Mouse (Mus musculus) heart, adult 9 months (tissue): ENCODE results near the gene Sema6d.

Source experiments
- DNase-seq, 2 experiments: peaks; one replicate each; pipeline ENCODE4 v3.0.0; 2022; ENCODE audit warnings: low spot score in 2 of 2

The Sema6d gene

DNA sequence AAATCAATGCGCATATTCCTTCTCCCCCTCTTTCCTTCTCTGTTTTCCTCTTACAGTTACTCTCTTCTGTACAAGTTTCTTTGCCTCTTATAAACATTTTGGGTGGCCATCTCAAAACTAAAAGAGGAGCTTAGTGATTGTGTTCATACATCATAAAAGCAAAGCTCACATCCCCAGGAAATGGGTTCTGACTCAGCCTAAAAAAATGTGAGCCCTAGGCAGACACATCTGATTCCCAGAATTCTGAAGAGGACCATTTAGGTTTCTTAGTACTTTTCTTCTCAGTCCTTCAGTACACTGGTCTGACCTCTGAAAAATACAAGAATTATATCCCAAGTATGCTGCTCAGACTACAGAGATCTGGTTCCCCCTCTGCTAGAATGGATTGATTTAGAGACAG is 78.6 kb downstream of the Sema6d start:
- no peak for DNase-seq

DNA sequence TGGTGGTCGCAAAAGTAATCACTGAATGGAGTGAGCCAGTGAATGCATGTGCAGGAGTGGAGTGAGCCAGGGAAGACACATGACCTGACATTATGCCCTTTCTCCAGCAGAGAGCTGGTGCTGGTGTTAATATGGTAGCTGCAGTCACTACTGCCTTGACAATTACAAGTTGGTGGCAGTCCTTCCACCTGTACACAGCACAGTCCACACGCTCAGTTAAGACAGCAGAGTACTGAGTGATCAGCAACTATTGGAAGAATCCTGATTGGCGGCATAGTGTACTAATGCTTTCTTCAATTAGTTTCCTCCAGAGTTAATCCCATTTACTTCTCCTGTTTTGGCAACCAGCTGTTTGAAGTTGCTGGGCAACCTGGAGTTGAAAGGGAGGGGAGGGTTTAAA is 81.9 kb downstream of the Sema6d start:
- DNase-seq = no peak

DNA sequence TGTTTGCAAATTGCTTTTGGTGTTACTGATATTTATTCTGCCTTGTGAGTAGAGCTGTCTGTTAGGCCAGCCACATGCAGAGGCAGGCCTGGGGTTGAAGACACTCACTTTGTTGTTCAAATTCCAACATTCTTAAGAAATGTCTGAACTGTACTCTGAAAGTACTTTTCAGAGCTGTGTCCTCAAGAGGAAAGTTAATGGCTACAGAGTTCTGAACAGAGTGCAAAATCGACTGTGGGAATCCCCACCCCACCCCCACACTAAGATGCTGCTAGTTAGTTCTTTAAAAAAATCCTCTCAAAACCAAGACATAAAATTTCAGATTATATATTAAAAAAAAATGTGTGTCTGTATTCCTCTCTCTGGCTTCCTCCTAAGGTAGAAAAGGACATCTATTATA is 86.5 kb downstream of the Sema6d start:
- no peak for DNase-seq

DNA sequence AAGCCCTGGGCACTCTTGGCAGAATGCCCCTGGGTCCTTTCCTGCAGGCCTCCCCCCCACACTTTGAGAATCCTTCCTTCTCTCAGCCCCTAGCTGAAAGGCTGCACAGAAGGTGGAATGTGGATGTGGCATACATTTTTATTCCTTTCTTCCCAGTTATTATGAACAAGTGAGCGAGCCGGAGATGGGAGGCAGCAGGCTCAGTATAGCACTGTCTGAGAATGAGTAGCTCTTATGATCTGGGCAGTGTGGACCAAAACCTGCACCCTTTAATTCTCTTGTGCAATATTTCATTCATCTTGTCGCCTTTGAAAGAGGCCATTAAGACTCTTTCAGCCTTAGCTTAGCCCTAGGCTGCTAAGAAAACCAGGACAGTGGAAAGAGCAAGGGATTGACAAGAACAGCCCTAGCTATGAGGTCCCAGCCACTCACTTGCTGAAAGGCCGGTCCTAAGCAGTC is 87.0 kb downstream of the Sema6d start:
- DNase-seq = no peak

DNA sequence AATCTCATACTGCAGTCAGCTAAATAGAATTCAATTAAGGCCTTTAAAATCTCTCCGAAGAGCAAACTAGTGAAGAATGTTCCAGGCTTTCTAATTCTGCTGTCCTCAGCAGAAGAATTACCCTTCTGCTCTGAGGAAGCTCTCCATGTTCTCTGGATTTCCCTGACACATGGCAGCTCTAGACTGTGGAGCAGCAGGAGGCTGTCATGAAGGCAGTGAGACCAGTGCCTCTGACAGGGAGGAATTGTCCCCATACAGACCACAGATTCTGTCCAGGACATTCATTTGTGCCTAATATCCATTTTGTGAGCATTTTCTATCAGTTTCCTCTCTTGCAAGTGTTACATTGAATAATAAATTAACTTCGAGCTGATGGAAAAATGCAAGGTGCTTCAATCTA is 99.5 kb downstream of the Sema6d start:
- no peak for DNase-seq

DNA sequence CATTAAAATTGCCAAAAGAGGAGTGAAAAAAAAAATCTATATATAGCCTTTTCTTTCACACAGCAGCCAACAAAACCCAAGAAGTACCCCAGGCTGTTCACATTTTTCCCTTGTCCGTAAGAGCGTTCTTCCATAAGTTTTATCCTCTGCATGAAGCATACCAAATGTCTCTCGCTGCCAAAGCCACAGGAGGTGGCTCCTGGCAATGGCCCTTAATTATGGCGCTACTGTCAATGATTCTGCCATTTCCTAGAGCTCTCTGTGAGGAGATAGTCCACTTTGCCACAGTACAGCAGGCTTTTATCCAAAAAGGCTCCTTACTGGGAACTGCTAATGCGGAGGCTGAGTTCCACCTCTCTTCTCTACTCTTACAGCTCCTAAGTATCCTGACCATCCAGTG is 104.3 kb downstream of the Sema6d start:
- DNase-seq = no peak

DNA sequence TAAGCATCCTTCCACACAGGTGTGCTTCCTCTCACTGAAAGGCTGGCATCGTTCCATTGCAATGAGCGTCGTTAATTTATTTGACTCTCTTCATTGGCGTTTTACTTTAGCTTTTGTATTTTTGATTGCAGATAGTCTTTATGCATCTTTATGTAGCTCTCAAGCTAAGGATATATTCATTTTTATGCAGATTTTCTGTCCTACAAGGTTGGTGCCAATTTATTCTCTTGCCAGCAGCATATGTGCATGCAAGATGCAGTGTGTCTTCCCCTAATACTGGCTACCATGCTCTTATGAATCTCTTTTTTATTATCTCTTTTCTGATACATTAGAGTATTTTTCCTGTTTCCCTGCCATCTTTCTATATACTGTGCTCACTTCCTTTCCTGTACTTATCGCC is 111.7 kb downstream of the Sema6d start:
- DNase-seq = no peak

DNA sequence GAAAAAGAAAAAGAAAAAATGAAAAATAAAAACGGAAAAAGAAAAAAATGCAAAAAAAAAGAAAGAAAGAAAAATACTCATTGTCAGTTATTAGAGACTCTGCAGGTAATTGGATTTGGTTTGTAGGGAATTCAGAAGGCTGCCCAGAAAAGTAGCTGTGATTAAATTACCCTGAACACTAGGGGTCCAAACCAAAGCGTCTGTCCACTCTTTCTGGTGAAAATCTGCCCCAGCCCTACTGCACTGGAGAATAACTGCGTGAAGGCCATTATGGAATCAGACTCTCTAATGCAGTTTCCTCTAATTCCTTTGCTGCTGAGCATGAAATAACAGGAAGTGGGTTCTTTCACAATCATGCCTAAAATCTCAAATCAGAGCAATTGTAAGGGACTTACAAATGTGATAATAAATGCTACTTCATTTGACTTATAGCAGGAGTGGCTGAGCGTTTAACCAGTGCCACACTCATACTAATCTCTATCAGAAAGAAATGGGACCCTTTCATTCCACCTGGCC is 112.8 kb downstream of the Sema6d start:
- no peak for DNase-seq

DNA sequence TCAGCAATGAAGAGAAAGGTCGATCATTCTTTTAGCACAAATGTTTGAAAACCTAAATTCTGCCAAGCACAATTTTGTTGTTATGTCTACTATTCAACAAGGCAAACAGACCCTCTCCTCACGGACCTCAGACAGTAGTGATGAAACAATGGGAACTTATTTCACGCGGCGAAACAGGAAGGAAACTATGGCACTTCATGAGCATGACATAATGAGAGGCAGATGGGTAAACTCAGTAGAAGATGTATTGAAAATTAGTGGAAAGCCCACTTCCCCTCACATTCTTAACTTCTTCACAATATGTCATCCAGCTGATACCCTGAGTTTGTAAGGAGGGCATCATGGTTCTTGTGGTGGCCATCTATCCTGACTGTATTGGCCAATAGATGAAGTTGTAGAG is 116.0 kb downstream of the Sema6d start:
- DNase-seq = no peak

DNA sequence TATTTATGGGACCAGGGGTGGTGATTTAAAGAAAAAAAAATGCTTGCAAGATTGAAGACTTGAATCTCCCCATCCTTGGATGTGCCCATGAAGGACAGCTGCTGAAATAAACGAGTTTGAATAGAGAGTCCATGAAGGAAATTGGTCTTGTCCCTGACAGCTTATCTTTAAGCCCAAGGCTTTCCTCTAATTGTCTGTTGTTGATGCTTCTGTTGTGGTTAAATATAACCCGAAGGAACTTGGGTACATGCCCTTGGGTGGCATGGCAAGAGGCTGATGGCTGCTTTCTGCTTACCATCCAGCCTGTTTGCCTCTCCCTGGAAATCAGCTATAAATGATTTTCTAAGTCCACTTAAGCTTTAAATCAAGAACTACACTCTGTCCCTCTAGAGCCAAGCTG is 118.5 kb downstream of the Sema6d start:
- DNase-seq = no peak

DNA sequence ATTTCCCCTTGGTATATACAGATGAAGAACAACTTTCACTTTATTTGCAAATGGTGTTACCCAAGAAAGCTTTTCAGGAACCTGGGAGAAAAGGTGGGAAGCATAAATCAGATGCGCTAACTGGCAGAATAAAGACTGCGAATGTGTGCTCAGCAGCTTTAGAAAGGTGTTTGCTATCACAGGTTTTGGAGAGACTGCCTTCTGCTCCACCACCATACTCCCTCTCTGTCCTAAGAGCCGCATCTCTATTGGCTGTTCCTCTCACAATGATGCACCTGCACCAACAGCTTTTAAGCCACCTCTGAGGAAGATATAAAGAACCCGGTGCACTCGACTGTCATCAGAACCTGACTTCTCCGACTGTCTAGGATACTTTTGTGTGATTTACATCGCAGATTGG is 133.8 kb downstream of the Sema6d start:
- DNase-seq = no peak

DNA sequence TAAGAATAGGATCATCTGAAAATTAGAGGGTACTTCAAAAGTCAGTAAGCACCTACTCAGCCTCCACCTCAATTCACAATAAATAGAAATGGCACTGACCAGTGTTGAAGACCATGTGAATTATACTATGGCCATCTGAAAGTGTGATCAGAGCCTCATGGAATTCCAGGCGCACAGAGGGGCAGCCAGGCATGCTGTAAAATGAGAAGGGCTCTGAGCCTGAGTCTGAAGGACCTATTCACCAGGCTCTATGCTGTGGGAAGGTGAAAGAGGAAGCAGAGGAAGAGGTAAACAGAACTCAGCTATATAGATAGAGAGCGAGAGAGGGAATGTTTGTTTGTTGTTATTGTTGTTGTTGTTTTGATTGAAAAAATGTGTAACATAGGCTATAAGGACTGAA is 134.6 kb downstream of the Sema6d start:
- DNase-seq = no peak

DNA sequence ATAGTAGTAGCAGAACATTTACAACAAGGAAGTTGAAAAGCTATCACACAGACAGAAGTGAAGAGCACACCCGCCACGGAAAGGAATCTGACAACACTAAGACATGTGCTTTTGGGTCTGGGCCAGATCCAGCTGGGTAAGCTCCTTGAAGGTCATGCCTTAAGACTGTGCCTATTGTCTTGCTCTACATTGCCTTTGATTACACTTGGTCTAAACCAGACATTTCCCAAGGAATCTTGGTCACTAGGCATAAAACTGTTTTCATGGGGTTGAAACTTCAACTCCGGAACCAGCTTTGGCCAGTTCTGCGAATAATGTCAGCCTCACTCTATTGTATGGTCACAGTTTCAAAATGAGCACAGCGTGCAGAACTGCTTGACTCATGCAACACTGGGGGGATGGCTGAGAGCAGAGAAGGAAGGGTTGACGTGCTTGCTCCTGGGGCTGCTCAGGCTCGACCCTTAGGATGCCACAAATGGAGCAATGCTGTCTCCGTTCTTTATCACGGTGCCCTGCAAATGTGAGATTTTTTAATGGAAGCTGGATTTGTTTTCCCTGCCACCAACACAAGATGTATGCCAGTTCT is 145.0 kb downstream of the Sema6d start:
- no peak for DNase-seq

DNA sequence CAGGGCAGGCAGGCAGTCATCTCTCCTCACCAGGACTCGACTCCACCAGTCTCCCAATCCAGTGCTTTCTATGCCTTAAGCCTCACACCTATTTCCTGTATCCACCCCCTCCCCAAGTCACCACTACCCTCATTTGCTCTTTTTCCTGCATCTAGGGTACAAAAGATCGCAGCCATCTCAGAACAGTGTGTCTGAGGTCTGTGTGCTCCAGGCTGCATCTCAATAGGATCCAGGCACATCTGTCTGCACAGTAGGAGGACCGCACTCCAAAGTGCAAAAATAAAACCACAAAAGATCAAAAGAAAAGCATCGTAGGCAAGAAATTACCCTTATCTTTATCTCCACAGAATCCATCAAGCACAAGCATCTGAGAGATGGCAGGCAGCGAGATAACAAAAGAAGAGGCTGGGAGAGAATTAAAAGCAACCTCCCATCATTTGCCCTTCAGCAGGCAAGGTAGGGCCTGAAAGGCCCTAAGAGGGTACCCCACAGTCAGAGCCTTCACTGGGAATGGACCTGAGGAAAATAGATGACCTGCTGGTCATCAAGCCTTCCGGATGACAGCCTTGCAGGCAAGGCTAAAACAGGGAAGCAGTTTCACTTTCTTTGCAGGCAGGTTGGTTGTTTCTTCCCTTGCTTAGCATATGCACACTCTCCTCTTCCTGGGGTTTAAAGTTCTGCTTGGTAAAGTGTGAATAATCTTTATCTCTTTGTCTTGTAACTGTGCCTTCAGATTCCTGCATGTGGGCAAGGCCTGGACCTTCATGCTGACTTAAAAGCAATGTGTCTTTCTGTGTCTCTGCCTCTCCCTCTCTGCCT is 145.7 kb downstream of the Sema6d start:
- no peak for DNase-seq

DNA sequence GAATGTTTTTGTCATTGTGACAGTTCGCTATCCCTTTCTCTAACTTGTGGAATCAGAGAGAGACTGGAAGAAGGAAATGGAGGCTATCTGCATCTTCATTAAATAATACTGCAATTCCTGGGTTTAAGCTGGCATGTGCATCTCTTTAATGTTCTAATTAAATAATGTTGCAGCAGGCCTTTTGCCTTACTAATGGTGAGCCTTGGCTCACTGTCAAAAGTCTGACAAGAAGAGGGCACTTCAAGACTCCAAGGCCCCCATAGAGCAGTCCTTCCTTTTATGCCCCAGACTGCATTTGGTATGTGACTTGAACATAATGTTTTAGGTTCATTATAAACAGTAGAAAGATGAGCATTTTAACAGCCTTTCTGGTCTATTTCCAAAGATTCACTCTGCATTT is 147.1 kb downstream of the Sema6d start:
- no peak for DNase-seq

DNA sequence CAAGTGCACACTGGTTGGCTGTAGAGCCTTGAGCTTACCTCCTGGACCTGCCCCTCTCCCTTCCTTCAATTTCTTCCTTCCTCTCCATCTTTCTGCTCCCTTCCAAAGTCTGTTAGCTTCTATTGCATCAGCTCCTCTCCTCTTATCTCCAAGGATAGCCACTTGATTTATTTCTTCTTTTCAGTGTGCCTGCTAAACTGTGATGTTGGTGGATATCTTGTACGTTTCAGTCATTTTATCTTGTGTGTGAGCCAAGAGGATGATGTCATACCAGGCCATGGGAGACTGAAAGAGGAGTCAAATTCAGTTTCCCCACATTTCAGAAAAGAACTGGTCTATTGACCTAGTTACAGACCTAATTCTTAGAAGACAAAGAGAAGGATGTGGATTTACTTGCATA is 153.8 kb downstream of the Sema6d start:
- no peak for DNase-seq

DNA sequence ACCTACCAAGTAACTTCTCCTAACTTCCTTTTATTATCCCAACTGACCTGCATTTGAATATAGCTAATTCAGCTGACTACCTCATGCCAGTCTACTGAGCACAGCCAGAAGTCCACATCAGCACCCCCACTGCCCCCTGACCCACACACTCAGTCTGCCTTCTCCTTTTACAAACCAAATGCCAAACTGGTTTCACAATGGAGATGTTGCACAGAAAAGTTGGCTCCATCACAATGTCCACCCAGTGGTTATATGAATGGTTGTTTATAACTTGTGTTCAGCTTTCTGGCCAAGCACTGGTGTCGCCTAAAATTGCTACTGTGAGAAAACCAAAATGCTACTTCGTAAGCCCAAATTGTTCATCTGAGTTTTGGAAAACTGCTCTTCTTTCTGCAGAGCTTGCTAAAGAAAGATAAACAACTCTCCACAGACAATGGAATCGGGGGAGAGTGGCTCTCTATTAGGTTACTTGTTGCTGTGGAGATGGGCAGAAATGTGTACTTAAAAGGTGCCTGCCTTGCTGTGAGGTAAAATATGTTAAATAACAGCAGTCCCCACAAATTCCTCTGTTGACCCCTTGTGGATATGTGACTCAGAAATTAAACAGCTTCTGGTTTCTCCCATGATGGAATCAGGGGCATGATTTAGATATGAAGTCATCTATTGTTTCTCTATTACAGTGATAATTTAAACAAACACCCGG is 154.9 kb downstream of the Sema6d start:
- DNase-seq = no peak

DNA sequence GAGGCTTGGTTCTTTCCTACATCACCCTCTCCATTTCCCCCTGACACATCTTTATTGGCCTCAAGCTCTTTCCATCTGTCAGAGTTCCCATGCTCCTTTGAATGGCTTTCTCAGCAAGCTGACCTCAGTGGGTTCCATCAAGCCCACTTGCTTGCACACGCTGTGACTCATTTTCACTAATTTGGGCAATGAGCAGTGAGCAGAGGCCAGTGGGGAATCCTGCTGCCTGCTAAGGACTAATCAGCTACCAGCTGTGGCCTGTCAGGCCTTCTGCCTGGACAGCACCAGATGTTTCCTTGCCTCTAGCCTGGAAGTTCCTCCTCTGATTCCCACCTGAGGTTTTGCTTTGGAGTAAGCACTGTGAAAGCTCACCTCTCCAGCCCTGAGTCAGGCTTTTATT is 168.3 kb downstream of the Sema6d start:
- DNase-seq = peak; percentile 19 to 30

DNA sequence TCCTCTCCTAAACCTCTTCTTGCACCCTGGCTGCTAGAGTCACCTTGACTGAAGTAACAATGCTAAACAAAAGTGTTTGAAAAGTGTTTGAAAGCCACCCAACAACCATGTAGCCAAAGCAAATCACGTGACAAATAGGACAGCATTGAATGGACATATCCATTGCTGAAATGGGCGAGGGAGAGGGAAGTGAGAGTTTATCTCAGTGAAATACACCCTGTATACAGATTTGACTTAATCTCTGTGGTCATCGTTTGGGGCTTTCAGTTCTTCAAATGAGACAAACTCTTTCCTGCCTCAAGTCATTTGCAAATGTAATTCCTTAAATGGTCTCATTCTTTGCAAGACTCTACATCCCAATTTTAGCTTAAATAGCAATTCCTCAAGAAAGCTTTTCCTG is 174.5 kb downstream of the Sema6d start:
- no peak for DNase-seq

DNA sequence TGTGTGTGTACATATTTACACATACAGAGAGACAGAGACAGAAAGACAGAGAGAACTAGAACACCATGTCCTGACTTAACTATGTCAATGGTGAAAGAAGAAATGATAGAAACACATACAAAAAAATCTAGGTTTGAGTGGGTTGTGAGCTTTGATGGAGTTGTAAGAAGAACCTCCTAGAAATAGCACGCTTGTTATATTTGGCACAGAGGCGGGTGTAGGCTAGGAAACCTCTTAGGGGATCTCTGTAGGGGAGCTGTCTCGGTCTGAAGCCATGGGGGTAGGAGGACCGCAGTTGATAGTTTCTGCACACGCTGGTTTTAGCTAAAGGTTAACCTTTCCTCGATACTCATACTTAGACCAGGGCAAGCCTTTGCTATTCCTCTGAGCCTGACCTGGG is 181.4 kb downstream of the Sema6d start:
- DNase-seq = no peak

DNA sequence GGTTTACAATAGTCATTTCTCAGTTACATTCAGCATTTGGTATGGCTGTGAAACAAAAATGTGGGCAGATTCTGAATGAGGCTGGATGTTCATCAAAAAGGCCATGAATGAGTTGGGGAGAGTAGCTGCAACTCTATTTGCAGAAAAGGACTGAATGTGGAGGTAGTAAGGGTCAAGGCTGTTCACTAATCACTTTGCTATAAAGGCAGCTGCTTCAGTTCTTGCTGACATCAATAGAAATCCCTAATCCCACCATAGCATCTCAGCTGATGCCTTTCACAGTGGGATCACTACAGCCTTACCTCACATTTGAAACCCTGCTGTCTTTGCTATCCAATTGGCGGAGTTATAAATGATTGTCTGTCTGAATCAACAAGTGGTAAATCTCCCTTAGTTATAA is 187.7 kb downstream of the Sema6d start:
- no peak for DNase-seq

DNA sequence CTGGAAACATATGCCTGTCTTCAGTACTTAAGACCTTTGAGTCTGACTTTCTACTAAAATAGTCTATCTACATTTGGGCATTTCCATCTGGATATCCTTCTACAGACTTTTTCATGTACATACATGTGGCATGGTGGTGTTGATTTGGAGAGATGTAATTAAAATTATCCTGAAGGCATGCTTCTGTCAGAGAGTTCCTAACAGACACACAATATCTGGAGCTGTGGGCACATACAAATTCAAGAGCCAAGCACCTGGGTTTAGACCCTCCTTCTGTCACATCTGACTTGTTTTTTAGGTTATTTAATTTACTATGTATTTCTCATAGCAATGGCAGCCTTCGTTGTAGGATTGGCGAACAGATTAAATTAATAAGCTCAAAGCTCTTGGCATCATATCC is 195.3 kb downstream of the Sema6d start:
- no peak for DNase-seq

DNA sequence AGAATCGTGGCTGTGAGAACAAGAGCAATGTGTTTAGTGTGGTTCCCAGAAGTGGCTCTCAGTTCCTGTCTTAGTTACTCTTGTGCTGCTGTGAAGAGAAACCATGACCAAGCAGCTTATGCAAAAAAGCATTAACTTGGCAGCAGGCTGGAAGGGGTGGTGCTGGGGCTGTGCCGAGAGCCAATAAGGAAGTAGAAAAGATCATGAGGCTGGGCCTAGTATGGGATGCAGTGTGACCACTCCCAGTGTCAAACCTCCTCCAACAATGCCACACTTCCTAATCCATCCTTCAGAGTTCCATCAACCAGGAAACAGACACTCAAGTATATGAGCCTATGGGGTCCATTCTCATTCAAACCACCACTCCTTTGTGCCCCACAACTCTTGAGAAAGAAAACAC is 199.6 kb downstream of the Sema6d start:
- DNase-seq = no peak
